ENCODE assay signal across 12 mouse cellular contexts in the genomic region with DNA sequence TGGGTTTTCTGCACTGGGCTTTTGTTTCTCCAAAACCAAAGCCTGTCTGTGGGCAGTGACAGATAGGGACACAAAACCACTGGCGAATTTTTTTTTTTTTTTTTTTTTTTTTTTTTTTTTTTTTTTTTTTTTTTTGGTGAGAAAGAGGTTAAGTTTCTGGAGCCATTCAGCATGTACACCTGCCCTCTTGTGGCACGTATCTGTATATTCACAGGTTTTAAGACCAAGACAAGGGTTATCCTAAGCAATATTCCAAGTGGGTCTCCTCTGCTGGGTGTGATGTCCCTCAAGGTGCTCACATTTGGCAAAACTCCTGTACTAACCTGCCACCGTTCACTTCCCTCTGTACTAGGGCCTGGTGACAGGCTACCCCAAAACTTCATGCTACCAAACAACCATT. TPM values are rescaled to one million over a fixed set of nuclear protein-coding genes. Genes with fewer than 3 reads are reported as not detected.
DNase-seq lines count a peak whose midpoint lies in the region; ATAC-seq and TF ChIP-seq lines count a peak whose summit lies in the region.
"Had no signal": no experiment of that assay in that cellular context is flagged by ENCODE, and none has a peak within 500 bp of the region (broad histone marks: within the 10 kb centered on the region; RNA-seq: fewer than 3 reads in every experiment).

No protein-coding gene starts in this region.

- no peaks in the 10 kb centered on the region for H3K36me3 ChIP-seq in forebrain, embryonic 16.5 days (ENCODE audit: control insufficient read depth, insufficient read depth)
- no peaks in the 10 kb centered on the region for H3K36me3 ChIP-seq in forebrain, embryonic 13.5 days (ENCODE audit: poor library complexity, severe bottlenecking)
- no peaks in the 10 kb centered on the region for H3K36me3 ChIP-seq in heart, embryonic 12.5 days
- H3K36me3 ChIP-seq: forebrain, embryonic 12.5 days; limb, embryonic 13.5 days had no signal

- no peak overlapping the region for H3K9ac ChIP-seq in forebrain, embryonic 16.5 days (replicated peaks; ENCODE audit: low read depth, low read length)
- H3K9ac ChIP-seq in forebrain, embryonic 13.5 days = no peak overlapping the region
- H3K9ac ChIP-seq in heart, embryonic 12.5 days = no peak overlapping the region
- H3K9ac ChIP-seq: forebrain, embryonic 12.5 days; limb, embryonic 13.5 days had no signal

- no peaks in the 10 kb centered on the region for H3K4me1 ChIP-seq in forebrain, embryonic 16.5 days (replicated peaks; ENCODE audit: control insufficient read depth, insufficient read depth, low read length)
- H3K4me1 ChIP-seq in forebrain, embryonic 13.5 days = peaks cover 7% of the 10 kb centered on the region; the same call in 1 of the 2 replicates
- H3K4me1 ChIP-seq in heart, embryonic 12.5 days (replicated peaks) = no peaks in the 10 kb centered on the region
- H3K4me1 ChIP-seq: forebrain, embryonic 12.5 days had no signal

- H3K9me3 ChIP-seq in forebrain, embryonic 16.5 days (ENCODE audit: control insufficient read depth, low read length) = no peaks in the 10 kb centered on the region
- no peaks in the 10 kb centered on the region for H3K9me3 ChIP-seq in forebrain, embryonic 13.5 days (replicated peaks)
- no peaks in the 10 kb centered on the region for H3K9me3 ChIP-seq in heart, embryonic 12.5 days (replicated peaks)
- H3K9me3 ChIP-seq: forebrain, embryonic 12.5 days; limb, embryonic 13.5 days; megakaryocyte, embryonic 14.5 days had no signal

- peak; percentile 68 for TF ChIP-seq CTCF in layer of hippocampus, adult 2 months (conservative IDR thresholded peaks at IDR 0.05)

- no peak overlapping the region for H3K27ac ChIP-seq in forebrain, embryonic 16.5 days (ENCODE audit: low read length)
- H3K27ac ChIP-seq in forebrain, embryonic 13.5 days = no peak overlapping the region
- H3K27ac ChIP-seq in layer of hippocampus, adult 2 months = 0 out of 2 replicates have a peak overlapping the region, but pooled peaks have one; percentile 19
- no peak overlapping the region for H3K27ac ChIP-seq in heart, embryonic 12.5 days (ENCODE audit: poor library complexity, severe bottlenecking)
- H3K27ac ChIP-seq: forebrain, embryonic 12.5 days; limb, embryonic 13.5 days had no signal

- H3K27me3 ChIP-seq in forebrain, embryonic 16.5 days (replicated peaks; ENCODE audit: control insufficient read depth, insufficient read depth, low read length) = no peaks in the 10 kb centered on the region
- H3K27me3 ChIP-seq in forebrain, embryonic 13.5 days = no peaks in the 10 kb centered on the region
- no peaks in the 10 kb centered on the region for H3K27me3 ChIP-seq in heart, embryonic 12.5 days (replicated peaks)
- H3K27me3 ChIP-seq: limb, embryonic 13.5 days had no signal

- no peak overlapping the region for H3K4me3 ChIP-seq in forebrain, embryonic 16.5 days (replicated peaks; ENCODE audit: low read length)
- H3K4me3 ChIP-seq in forebrain, embryonic 13.5 days = no peak overlapping the region
- peak overlapping the region; percentile 40 for H3K4me3 ChIP-seq in layer of hippocampus, adult 2 months
- no peak overlapping the region for H3K4me3 ChIP-seq in heart, embryonic 12.5 days
- H3K4me3 ChIP-seq: forebrain, embryonic 12.5 days; limb, embryonic 13.5 days; megakaryocyte, embryonic 14.5 days had no signal

- no peak for ATAC-seq in forebrain, embryonic 16.5 days
- ATAC-seq in forebrain, embryonic 13.5 days = no peak
- ATAC-seq in heart, embryonic 12.5 days (ENCODE audit: insufficient number of reproducible peaks, low FRiP score) = no peak

- DNase-seq in layer of hippocampus, adult 2 months (ENCODE audit: low spot score in 2 of 2) = no peak
- no peak for DNase-seq in layer of hippocampus, postnatal 25 days (ENCODE audit: extremely low spot score in 1 of 2, low spot score in 1 of 2)
- DNase-seq in brain, adult 2 months (ENCODE audit: low read depth, low spot score) = peak; percentile 79
- peak; percentile 44 for DNase-seq in embryo, embryonic 11 days
- no peak for DNase-seq in ovary, adult 18-20 months (ENCODE audit: low spot score)

- 0 out of 2 replicates have a peak overlapping the region, but pooled peaks have one; percentile 5 for H3K4me2 ChIP-seq in forebrain, embryonic 16.5 days (ENCODE audit: low read length)
- no peak overlapping the region for H3K4me2 ChIP-seq in forebrain, embryonic 13.5 days
- no peak overlapping the region for H3K4me2 ChIP-seq in heart, embryonic 12.5 days
- H3K4me2 ChIP-seq: forebrain, embryonic 12.5 days; limb, embryonic 13.5 days had no signal

- 41% methylated on average over 3 of the region's 3 CpGs for WGBS in forebrain, embryonic 16.5 days
- 40% methylated on average over 3 of the region's 3 CpGs for WGBS in forebrain, embryonic 13.5 days
- 36% methylated on average over 3 of the region's 3 CpGs for whole genome bisulfite sequencing in heart, embryonic 12.5 days

RNA-seq across cellular contexts. Expression of gene Tex36, which starts 30.0 kb away (rescaled TPM):
- not detected in 2 replicates for polyA plus RNA-seq in forebrain, embryonic 16.5 days (2015; fragmentation: Nextera tagmentation; extraction: Ambion mirVana)
- not detected in 2 replicates for polyA plus RNA-seq in forebrain, embryonic 13.5 days (2015; fragmentation: Nextera tagmentation; extraction: Ambion mirVana)
- not detected for total RNA-seq in layer of hippocampus, adult 2 months (2021)
- not detected for total RNA-seq in layer of hippocampus, postnatal 25 days (2021)
- polyA plus RNA-seq in heart, embryonic 12.5 days (2016; fragmentation: Nextera tagmentation; extraction: Ambion mirVana) = not detected in 2 replicates
- total RNA-seq: adrenal gland, postnatal 4 days had no signal
- polyA plus RNA-seq: forebrain, embryonic 12.5 days; limb, embryonic 13.5 days had no signal

Comparison
In these comparisons a context has a peak if more than half of its experiments do, and no peak if none do; other contexts are left out.
1. DNase-seq: peak in brain, adult 2 months (single experiment) and embryo, embryonic 11 days (single experiment); none in layer of hippocampus, adult 2 months (0 of 2), layer of hippocampus, postnatal 25 days (0 of 2) and ovary, adult 18-20 months (single experiment).